Mouse (Mus musculus): ENCODE results near the gene Gm20388.

Gm20388 gene

DNA sequence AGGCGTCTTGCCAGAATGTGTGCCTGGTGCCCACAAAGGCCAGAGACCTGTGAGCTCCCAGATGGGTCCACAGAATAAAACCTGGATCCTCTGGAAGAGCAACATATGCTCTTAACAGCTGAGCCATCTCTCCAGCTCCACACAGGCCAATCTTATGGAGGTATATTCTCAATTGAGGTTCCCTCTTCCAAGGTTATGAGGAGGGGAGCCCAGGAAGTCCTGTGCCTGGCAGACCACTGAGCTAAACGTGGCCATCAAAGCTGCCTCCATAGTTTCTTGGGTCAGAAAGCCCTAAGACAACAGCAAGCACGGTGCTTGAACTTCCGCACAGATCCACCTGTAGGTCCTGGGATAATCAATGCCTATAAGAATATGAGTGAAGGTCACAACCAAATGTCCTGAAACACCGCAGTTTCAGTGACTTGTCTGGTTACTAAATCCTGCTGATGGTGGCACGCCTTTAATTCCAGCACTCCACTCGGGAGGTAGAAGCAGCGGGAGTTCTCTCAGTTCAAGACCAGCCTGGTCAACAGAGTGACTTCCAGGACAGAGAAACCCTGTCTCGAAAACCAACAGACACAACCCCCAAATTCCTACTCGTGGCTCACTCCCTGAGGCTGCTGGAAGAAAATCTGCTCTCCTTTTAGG, 1917.9 kb downstream of the Gm20388 start:
- no peak for DNase-seq (ENCODE audit: low spot score in 2 of 2)

DNA sequence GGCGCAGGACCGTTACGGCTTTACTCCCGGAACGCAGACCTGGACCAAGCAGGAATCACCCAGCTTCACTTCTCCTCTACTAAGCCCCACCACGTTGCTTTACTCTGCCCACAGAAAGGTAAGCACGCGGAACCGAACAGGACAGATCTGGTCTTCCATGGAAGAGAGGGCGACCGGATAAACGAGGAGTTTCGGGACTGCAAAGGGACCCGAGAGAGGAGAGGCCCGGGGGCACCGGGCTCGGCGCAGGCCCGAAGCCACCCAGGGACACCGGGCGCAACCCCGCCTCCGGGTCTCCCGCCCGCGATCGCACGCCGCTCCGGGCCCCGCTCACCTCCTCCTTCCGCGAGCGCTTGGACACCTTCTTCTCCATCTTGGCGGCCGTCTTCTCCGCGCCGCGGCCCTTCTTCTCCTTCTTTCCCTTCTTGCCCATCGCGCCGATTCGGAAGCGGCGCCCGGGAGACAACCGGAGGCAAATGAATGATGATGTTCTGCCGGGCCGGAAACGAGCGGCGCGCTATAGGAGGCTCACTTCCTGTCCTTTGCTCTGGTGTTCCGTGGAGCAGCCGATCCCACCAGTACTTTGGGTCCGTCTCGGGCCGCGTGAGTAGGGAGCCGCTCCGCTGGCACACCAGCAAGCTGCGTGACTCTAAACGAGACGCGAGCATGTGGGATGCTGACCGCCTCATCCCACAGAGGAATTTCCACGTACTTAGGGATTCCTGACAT, 1918.6 kb downstream of the Gm20388 start, which contains the start of gene Klhdc4:
Gene Klhdc4, minus strand, starts transcription at position 522 of the 729 bp plus-strand sequence.
- peak; percentile 78 to 84 for DNase-seq (ENCODE audit: low spot score in 2 of 2)

DNA sequence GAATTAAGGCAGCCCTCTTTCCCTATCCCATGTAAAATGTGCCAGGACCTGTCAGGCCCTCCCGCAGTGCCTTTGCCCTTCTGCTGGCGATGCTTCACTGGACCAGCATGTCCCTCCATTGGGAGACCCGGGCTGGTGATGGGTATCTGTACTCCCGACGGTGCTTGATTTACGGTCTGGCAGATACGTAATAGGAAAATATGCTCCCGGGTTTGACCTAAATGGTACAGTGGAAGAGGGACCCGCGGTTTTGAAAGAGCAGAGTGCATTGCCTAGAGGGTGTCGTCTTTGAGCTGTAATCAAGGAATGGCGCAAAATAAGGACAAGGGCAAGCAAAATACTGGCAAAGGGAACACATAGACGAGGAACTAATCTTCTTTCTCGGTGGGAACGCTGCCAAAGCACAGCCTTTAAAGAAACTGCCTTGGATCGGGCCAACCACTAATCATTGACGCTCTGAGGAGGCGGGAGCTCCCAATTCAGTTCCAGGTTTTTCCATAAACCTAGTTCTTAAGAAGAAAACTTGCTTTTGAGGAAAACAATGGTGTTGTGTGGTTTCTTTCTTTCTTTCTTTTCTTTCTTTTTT, 1919.2 kb downstream of the Gm20388 start:
- DNase-seq (ENCODE audit: low spot score in 2 of 2), result no peak

DNA sequence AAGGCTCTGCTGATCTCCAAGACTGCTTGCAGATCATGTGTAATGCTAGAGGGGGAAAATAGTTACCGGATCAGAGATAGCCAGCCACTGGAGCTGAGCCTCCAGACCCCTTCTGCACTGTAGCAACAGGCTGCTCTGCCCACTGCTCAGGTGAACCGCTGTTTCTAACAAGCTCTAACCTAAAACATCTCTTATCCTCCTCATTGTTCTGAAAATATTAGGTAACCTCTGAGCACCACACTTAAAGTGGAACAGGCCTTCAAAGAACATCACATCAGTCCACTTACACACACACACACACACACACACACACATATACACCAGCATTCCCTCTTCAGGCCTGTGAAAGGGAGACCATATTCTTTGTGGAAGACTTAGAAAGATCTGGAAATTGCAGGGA, 1921.4 kb downstream of the Gm20388 start:
- no peak for DNase-seq (ENCODE audit: low spot score in 2 of 2)

DNA sequence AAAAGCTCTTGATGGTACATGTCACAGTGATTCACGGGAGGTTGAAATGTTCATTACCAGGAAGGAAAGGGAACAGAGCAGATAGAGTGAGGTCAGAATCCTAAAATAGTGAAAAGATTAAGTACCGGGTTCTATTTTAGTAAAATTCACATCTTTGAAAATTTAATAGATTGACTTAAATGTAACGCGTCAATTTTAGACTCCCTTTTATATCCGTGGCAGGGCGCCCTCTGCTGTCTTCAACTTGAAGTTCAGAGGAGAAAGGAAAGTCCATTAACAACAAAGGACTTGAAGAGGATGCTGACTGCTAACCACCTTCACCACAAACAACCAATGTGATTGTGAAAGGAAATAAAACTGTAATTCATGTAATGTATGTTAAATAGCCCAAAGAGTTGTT, 1921.9 kb downstream of the Gm20388 start:
- DNase-seq (ENCODE audit: low spot score in 2 of 2), result peak in 1 of 2 experiments; percentile 49

DNA sequence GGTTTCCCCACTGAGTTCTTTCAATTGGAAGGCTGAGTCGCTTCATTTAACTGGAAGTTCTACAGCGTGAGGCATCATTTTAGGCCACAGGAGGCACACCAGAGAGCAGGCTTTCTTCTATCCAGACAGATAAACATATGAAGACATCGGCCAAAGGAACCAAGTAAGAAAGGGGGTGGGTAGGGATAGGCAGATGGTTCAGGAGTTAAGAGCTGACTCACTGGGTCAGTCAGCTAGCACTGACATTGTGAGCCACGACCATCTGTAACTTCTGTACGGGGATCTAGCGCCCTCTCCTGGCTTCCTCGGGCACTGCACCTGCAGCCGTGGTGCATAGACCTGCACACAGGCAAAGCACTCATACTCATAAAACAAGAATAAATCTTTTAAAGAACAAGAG, 1930.6 kb downstream of the Gm20388 start:
- peak; percentile 51 to 65 for DNase-seq (ENCODE audit: low spot score in 2 of 2)

DNA sequence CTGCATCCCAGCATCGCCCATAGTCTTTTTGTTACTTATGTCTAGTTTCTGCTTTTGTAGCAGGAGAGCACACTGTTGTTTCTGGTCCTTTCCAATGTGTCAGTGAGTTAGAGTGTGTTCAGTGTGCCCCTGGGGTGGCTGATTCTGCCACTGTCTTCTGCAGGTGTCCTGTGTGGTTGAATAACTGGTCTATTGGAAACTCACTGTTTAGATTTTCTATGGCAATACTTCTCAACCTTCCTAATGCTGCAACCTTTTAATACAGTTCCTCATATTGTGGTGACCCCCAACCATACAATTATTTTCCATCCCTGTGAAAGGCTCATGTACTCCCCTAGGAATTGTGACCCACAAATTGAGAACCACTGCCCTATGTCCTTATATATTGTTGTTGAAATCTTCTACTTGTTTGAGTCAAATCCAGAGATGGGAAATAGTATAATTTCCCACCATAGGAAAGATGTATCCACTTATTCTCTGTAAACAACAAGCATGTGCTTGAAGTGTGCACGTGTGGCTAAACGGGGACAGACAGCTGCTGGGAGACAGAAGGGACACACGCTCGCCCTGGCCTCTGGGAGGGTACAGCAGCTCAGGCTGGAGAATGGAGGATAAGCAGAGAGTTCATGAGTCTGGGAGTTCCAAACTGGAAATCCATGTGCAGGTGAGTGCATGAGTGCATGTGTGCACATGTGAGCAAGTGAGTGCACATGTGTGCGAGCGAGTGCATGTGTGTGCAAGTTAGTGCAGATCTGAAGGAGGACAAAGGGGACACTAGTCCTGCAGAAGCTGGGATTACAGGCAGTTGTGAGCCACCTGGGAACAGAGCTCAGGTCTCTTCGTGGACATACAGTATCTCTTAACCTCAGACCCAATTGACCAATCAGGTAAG, 1931.7 kb downstream of the Gm20388 start:
- DNase-seq (ENCODE audit: low spot score in 2 of 2), result no peak

DNA sequence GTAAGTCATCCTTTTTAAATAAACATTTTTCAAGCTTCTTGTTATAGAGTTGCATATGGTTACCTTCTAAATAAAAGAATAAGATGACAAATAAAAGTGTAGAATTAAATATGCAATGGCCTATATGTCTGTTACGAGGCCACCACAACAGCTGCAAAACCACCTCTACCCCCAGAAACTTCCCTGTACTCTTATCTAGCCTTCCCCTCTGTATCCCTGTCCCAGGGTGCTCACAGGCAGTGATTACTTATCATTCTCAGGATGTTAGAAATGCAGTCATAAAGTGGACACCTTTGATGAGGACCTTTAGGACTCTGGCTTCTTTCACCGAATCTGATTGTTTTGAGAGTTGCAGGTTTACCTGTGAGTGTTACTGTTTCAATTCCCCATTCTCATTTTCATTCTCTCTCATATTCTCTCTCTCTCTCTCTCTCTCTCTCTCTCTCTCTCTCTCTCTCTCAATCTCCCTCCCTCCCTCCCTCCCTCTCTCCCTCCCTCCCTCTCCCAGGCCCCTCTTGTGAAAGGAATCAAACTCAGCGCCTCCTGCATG, 1932.6 kb downstream of the Gm20388 start:
- DNase-seq (ENCODE audit: low spot score in 2 of 2), result no peak

DNA sequence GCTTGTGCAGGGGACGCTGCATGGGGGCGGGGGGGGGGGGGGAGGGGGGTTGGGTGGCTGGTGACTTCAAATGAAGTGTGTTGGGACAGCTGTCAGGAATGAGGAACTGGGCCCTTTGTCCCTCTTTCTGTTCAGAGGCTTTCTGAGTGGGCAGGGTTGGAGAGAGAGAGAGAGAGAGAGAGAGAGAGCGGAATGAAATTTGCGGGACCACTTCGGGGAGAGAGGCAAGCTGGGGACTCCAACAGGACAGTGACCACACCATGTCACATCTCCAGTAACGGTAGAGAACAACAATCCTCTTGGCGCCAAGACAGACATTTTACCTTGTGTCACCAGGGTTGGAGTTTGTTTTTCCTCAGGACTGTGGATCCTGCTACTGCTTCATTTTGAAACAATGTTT, 1934.1 kb downstream of the Gm20388 start:
- no peak for DNase-seq (ENCODE audit: low spot score in 2 of 2)

DNA sequence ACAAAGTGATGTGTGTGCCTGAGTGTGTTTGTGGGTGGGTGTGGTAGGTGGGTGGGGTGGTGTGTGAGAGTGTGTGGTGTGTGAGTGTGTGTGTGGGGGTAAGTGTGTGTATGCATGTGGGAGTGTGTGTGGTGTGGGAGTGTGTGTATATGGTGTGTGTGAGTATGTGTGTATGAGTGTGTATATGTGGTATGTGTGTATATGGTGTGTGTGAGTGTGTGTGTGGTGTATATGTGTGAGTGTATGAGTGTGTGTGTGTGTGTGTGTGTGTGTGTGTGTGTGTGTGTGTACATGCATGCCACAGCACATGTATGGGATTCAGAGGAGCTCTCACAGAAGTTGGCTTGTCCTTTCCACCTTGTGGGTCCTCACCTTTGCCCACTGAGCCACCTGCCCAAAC, 1936.2 kb downstream of the Gm20388 start:
- DNase-seq (ENCODE audit: low spot score in 2 of 2), result no peak

DNA sequence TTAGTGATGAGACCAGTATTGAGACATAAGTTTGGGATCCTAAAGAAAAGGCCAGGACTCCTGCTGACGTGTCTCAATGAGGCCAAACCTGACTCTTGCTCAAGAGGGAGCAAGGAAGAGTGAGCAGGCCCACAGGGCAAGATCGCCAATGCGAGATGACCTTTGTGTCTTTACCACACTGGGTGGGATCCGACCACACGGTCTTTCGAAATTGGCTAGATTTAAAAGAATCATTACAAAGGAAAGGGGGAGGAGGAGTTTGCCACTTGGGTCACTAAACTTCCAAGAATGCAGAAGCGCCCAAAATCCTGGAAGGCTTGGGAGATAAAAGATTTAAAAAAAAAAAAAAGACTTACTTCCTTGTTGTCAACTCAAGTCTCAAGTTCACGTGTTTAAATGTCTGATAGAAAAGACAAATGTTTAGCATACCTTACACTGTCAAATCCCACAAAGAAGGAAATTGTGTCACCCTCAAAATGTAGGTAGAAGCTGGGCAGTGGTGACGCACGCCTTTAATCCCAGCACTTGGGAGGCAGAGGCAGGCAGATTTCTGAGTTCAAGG, 1936.7 kb downstream of the Gm20388 start:
- DNase-seq (ENCODE audit: low spot score in 2 of 2), result no peak

DNA sequence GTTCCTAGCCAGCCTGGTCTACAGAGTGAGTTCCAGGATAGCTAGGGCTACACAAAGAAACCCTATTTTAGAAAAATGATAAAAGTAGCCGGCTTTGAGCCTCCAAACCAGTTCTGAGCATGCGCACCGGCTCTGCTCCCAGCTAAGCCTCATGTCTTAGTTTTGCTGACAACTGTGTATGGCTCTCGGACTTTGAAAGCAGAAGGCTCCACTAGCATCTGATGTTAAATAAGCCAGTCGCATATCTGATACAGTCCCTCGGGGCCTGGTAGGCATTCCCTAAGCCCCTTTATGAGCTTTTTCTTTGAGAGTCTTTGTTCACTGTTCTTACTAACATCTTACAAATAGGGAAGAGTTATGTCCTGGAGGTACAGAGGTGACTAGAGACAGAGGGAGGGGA, 1937.3 kb downstream of the Gm20388 start:
- no peak for DNase-seq (ENCODE audit: low spot score in 2 of 2)

DNA sequence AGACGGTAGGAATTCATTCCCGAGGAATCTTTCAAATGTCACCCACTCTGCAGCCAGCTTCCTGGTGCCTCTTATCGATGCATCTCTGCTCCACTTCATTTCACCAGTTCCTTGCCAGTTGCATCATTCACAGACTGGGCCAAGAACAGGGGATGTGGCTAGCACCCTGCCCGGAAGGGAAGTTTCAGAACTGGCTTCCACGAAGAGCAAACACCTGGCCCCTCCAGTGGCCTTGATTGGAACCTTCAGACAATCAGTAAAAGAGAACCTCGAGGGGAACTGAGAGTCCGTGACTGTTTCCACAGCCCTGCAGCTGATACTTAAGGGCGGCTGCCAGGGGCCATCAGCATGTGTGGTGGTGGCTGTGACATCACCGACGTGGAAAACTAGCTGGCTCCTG, 1937.9 kb downstream of the Gm20388 start:
- DNase-seq (ENCODE audit: low spot score in 2 of 2), result no peak

DNA sequence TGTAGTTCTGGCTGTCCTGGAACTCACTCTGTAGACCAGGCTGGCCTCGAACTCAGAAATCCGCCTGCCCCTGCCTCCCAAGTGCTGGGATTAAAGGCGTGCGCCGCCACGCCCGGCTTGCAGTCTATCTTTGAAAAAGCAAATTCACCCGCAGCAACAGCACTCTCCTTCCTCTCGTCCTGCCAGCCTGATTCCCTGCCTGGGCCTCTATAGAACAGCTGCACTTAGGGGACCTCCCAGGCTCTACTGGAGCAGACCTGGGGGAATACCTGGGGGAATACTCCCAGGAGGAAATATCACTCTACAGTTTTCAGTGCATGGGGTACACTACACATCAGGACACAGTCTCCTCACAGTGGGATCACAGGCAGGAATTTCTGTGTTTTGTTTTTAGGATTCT, 1938.7 kb downstream of the Gm20388 start:
- DNase-seq (ENCODE audit: low spot score in 2 of 2), result no peak

DNA sequence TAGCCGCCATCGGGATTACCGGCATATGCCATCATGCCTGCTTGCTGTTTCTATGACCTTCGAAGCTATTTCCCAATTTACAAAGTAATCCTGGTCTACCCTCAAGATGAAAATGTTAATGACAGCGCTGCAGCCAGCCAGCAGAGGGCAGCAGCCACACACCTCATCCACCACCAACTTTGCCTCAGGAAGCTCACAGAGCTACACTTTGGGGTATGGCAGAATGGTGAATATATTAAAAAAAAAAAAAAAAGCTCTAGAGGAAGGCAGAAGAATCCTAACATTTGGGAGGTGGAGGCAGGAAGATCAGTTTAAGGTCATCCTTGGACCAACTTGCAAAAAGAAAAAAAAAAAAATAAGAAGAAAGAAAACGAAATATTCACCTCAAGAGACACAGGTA, 1939.4 kb downstream of the Gm20388 start:
- peak; percentile 44 to 58 for DNase-seq (ENCODE audit: low spot score in 2 of 2)

DNA sequence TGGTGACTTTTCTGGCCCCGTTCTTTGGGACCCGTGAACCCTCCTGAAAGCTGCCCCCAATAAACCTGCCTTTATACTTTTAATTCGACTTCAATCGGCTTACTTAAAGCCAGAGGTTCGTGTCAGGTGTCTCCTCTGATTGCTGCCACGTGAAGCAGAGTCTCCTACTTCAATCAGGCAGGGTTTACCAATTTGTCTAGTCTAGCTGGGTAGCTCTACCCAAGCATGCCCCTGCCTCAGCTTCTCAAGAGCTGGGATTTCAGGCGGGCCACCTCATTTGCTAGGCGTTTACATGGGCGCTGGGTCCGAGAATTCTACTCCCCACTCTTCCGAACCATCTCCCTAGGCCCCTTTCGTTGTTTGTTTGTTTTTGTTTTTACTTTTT, 1939.8 kb downstream of the Gm20388 start:
- DNase-seq (ENCODE audit: low spot score in 2 of 2), result no peak

DNA sequence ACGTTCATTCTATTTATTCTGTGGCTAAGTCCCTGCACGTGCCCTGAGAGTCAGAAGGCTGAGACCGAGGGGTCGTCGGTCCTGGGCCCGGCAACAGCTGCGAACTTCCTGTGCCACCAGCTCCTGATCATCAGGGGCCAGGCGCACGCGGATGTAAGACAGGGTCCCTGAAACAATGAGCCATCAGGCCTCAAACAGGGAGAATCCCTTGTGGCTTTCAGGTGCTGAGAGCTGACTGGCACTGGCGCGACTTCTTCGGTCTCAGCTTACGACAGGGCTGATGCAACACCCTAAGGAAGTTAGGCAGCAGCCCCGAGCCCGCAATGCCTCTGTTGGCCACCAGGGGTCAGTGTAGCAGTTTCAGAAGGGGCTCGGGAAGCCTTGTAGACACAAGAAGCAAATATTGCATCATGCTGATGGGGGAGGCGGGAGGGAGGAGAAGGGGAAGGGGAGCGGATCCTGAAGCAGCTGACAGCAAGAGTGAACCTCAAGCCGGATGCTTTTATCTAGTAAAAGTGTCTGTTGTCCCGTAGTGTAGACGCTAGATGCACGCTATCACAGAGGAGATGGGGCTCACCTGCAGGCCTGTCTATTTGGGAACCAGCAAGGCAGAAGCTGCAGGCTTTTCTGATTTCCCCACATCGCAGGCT, 1940.3 kb downstream of the Gm20388 start:
- peak; percentile 89 to 93 for DNase-seq (ENCODE audit: low spot score in 2 of 2)

DNA sequence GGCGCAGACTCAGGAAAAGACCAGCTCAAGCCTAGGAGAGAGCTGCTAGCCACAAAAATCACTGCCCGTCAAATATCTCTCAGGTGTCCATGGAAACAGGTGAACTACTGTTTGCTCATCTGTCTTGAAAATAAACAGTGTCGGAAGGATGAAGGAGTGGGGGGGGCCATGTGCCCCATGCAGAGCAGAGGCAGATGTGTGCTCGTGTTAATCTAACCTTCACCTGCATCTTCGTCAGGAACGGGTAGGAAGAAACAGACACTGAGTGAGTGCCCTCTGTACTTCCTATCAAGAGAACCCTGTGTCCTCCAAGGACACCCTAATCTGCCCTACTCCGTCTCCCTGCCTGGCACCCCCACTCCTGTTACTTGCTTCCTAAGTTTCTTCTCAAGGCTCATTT, 1941.1 kb downstream of the Gm20388 start:
- no peak for DNase-seq (ENCODE audit: low spot score in 2 of 2)

DNA sequence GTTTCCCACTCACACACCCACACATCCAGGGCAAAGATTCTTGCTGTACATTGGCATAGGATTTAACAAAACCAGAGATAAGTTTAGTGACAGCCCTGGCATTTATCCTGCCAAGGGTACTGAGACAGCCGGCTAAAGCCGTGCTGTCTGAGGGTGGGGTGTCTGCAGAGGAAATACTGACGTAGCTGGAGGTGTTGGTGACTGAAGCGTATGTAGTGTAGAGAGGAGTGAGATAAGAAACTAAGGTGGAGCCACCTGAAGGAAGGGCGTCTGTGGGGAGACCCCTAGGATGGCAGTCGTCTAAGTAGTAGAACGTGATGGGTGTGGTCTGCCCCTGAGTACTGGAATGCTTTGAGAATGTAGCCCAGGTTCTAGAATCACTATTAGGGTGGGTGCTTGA, 1941.8 kb downstream of the Gm20388 start:
- DNase-seq (ENCODE audit: low spot score in 2 of 2), result no peak

DNA sequence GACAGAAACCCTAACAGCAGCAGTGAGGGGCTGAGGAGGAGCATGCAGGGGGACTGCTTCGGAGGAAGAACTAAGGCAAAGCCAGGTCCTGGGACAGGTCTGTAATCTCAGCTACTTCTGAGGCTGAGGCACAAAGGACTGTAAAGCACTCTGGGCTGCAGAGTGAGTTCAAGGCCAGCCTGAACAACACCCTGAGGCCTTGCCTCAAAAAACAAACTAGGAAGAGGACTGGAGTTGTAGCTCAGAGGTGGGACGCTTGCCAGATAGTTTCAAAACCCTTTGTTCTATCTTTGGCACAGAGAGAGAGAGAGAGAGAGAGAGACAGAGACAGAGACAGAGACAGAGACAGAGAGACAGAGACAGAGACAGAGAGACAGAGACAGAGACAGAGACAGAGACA, 1942.9 kb downstream of the Gm20388 start:
- DNase-seq (ENCODE audit: low spot score in 2 of 2), result no peak

Measured in right cerebral cortex, postnatal 36 days (tissue).